Mouse (Mus musculus) right cerebral cortex, adult 2 months (tissue): ENCODE measurements around the gene Ctsa.
"Not testable (repeated sequence)": the region's sequence is repeated elsewhere in the genome, so short reads cannot be mapped to it uniquely, and the experiment has no call there.

Source experiments
- DNase-seq, 2 experiments: peaks; one replicate each; pipeline ENCODE4 v3.0.0; 2021 to 2022; ENCODE audit warnings: low spot score in 2 of 2

Gene Ctsa

DNA sequence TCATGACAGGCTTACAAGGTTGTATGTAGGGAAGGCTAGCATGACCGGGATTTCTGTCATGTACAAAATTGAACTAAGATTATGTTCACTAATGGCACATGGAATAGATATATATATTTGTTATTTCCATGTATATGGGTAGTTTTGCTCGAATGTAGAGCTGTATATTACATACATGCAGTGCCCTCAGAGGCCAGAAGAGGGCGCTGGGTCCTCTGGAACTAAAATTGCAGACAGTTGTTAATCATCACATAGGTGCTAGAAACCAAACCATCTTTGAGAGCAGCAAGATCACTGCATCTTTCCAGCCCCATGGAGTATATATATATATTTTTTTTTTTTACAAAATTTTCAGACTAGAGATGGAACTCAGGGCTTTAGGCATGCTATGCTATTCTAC is 13.1 kb downstream of the Ctsa start:
- no peak for DNase-seq

- DNase-seq: no peak
Observed at GRCm38 (mm10) chr2:164850061-164850460, 17.4 kb downstream of the Ctsa start.

GRCm38 (mm10) chr2:164855572-164855971 is 22.9 kb downstream of the Ctsa start:
- not testable (repeated sequence) for DNase-seq

GRCm38 (mm10) chr2:164856309-164857100 is 23.8 kb downstream of the Ctsa start:
- DNase-seq: no peak

DNA sequence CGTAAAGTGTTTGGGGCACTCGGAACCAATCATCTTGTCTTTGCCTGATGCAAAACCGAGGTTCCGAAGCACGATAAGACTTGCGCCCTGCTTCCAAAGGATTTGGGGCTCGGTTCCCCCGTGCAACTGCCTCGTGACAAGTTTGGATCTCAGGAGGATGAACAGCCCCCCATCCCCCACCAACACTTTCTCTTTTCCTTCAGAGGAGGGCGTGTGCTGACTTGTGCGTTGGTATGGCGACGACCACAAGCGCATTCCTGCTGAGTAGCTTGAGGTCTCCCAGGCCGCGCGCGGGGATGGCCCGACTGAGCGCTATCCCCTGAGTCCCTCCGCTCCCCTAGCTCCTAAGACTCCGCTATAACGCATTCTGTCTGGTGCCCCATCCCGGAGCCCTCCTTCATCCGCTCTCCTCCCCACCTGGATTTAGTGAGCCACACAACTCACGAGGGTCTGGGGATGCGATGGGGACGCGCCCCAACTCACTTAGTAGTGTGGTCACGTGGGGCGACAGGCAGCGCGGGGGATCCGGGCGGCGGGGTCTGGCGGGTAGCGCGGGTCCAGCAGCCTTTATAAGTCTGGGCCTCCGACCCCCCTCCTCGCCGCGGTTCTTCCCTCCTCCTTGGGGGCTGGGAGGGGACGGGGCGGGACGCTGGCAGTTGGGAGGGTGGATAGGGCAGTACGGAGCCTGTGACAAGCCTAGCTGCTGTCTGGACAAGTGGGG is 24.6 kb downstream of the Ctsa start, which contains the start of gene Pltp:
Gene Pltp (minus strand): TSS at position 611 of the 721 bp plus-strand sequence.
- DNase-seq: peak in 1 of 2 experiments; percentile 39

GRCm38 (mm10) chr2:164857842-164858553 is 25.3 kb downstream of the Ctsa start:
- DNase-seq: no peak

DNA sequence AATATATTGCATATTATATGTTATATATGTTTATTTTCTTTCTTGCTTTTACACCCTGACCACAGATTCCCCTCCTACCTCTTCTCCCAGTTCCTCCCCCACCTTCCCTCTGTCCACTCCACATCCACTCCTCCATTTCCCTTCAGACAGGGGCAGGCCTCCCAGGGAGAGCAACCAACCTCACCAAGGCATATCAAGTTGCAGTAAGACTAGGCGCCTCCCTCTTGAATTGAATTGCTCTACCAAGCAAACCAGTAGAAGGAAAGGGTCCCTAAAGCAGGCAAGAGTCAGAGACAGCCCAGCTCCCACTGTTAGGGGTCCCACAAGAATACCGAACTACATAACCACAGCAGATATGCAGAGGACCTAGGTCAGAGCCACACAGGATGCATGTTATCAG is 26.5 kb downstream of the Ctsa start:
- no peak for DNase-seq

GRCm38 (mm10) chr2:164859640-164860432 is 27.2 kb downstream of the Ctsa start:
- DNase-seq: no peak

DNA sequence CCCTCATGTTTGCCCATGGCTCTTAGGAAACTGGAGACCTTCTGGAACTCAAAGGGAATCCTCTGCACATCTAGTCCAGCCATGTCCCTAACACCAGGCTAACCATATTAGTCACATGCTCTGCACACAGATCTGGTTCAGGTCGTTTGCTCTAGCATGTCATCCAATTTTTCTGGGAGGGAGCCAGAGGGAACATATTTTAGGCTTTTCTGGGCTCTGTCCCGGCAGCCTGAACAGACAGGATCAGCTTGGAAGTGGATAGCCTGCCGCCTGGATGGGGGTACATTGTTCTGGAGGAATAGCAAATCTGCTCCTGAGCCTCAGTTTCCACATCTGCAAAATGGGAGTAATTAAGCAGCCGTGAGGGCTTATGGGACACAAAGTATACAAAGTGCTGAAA is 28.4 kb downstream of the Ctsa start:
- no peak for DNase-seq

GRCm38 (mm10) chr2:164862179-164862861 is 29.6 kb downstream of the Ctsa start:
- DNase-seq: no peak

GRCm38 (mm10) chr2:164863411-164863810 is 30.7 kb downstream of the Ctsa start:
- DNase-seq: not testable (repeated sequence)

DNA sequence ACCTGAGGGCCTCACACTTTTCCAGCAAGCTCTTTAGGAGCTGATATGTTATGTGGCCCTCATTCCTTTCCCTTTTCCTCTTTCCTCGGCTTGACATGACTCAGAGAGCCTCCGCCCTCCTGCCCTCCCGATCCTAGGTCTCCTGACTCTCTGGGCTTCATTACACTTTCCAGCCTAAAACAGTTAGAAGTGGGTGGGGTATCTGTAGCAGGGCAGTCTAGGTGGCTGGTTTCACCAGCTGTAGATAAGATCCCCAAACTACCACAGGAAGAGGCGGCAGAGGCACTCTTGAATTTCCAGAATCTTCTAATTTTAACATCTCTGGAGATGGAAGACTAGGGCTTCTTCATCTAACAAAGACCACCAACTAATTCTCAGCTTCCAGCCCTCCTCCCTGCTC is 31.9 kb downstream of the Ctsa start:
- no peak for DNase-seq

DNA sequence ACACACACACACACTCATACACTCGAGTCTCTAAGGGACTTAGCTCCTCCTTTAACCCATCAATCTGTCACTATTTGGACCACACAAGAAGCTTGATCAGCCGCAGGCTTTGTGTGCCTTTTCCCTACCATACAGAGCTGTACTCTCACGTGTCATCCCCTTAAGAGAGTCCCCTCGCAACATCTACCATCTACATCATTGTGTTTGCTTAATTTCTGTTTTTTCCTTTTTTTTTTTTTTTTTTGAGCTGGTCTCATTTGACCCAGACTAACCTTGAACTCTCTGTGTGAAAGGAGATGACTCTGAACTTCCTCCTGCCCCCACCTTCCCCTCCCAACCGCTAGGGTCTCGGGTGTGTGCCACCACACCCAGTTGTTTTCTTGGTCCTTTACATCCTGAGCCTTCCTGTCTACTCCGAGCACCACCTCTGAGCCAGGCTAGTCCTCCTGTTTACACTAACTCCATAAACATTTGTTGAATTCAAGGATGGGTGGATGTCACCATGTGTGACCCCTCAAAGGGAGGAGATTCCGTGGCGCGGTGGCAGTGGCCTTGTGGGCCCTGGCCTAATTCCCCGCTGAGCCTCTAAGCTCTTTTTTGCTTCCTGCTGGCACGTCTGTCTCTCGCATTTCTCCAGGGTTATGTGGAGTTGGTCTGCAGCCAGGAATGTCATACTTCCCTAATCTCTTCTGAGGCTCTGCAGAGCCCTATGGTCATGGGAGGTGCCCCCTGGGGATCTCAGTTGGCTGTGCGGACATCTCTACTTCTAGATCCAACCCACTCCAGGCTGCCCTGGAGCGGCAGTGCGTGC is 34.3 kb downstream of the Ctsa start:
- DNase-seq: no peak

DNA sequence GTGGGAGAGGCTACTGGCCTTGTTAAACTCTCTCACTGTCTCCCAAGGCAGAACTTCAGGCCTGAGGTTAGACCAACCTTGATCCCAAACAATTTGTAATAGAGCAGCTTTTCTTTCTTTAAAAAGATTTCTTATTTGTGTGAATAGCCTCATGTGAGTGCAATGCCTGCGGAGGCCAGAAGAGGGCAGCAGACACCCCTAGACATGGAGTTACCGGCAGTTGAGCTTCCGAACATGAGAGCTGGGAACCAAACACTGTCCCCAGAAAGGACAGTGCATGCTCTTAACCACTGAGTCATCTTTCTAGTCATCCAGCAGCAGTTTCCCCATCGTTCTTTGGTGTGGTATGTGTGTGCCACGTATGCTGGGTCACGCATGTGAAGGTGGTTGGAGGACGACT is 34.9 kb downstream of the Ctsa start:
- no peak for DNase-seq

- DNase-seq: no peak
Observed at GRCm38 (mm10) chr2:164868491-164868890, 35.8 kb downstream of the Ctsa start.

DNA sequence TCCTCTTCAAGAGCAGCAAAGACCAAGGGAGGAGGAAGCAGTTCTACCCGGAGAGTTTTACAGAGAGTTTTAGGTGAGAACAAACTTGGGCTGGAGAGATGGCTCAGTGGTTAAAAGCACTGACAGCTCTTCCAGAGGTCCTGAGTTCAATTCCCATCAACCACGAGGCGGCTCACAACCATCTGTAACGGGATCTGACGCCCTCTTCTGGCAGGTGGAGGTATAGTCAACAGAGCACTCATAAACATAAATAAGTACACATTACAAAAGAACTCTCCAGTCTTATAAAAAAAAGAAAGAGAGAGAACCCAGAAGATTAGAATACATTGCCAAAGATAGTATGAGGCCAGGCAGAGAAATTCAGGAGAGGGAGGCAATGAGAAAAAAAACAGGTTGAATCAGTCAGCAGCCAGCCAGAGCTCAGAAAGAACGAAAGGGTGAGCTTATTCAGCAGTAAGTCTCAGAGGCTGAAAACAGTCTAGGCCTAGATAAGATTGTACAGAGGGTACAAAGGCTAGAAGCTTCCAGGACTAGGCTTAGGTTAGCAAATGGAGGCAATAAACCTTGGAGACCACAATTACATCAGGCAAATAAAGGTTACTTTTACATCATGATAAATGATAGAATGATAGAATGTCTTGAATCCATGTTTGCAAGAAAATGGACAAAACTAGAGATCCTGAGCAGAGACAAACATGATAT is 39.1 kb downstream of the Ctsa start:
- DNase-seq: no peak

- DNase-seq: no peak
Observed at GRCm38 (mm10) chr2:164873621-164874020, 40.9 kb downstream of the Ctsa start.

DNA sequence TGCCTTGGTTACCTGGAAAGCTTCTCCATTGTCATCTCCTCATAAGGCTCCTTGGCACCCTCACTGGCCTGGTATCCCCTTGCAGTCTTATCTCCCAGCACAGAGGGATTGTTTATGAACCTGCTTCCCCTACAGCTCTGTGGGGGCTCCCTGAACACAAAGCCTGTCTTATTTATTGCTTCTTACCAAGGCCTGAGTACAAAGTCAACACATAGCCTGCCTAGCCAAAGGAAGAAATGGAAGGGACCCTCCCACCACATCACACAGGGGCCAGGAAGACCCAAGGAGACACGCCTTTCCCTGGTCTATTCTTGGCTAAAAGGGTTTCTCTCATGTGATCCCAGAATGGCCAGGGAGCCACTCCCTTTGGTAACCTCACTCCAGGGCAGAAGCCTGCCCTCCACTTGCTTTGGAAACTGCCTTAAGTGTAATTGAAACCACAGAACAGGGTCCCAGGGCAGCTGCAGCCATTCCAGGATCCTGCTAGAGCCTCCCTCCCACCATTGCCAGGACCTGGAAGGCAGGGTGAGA is 41.6 kb downstream of the Ctsa start:
- no peak for DNase-seq

DNA sequence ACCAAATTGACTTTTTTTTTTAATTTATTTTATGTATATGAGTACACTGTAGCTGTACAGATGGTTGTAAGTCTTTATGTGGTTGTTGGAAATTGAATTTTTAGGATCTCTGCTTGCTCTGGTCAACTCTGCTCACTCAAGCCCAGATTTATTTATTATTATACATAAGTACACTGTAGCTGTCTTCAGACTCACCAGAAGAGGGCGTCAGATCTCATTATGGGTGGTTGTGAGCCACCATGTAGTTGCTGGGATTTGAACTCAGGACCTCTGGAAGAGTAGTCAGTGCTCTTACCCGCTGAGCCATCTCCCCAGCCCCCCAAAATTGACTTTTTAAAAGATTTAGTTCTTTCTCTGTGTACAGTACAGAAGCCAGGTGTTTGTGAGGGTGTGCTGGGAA is 43.0 kb downstream of the Ctsa start:
- DNase-seq: not testable (repeated sequence)
